Mouse (Mus musculus) megakaryocyte, adult 5-6 weeks (primary cell): ENCODE measurements at regions not wholly inside any gene's neighbourhood (a gene's known extent, or its start where the extent isn't known, plus 50 kb on each side); places are given as distances from the start of the nearest gene placed in this dataset.
"Not testable (repeated sequence)": the region's sequence is repeated elsewhere in the genome, so short reads cannot be mapped to it uniquely, and the experiment has no call there.

ENCODE experiments used
- ATAC-seq: 2 replicates; pipeline ENCODE4 v1.8.0; 2016; ENCODE audit warnings: mild to moderate bottlenecking, inconsistent platforms; ENCODE audit not compliant: poor library complexity, severe bottlenecking

DNA sequence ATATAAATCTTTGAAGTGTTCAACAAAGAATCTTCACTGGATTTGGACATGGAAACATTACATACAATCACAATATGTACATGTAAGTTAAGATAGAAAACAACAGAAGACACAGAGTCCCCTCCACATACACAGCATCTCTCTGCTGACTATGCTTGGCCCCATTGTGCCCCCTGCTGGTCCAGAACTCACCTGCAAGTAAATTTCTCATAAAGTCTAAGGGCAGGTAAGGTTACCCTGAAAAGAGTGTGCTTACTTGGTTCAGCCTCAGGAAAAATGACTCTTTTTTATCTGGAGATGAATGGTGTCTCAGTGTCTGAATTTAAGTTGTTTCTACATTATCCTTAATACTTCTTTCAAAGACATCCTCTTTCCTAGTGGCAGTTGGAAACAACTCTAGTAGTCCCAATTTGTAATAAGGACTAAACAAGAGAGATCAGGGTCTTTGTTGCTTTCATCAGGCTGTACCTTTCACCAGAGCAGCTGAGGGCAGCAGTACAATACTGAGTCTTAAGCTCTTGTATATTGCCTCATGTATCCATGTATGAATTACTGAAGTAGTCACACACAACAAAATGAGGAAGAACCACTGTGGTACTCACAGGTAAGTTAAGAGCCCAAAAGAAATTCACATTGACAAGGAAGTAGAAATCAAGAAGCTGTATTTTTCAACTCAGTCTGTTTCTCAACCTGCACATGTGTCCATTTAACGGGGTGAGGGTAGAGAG lies 538.7 kb upstream of the Zfp386 start:
- ATAC-seq: peak; percentile 81

- ATAC-seq: peak; percentile 78
Measured at GRCm38 (mm10) chr12:115518778-115519541, 528.6 kb upstream of the Zfp386 start.

GRCm38 (mm10) chr12:115527065-115527464 lies 520.5 kb upstream of the Zfp386 start:
- peak; percentile 83 for ATAC-seq

- peak; percentile 97 for ATAC-seq
Measured at GRCm38 (mm10) chr12:115542482-115542881, 505.0 kb upstream of the Zfp386 start.

- ATAC-seq: peak; percentile 51
Measured at GRCm38 (mm10) chr12:115566878-115567277, 480.6 kb upstream of the Zfp386 start.

DNA sequence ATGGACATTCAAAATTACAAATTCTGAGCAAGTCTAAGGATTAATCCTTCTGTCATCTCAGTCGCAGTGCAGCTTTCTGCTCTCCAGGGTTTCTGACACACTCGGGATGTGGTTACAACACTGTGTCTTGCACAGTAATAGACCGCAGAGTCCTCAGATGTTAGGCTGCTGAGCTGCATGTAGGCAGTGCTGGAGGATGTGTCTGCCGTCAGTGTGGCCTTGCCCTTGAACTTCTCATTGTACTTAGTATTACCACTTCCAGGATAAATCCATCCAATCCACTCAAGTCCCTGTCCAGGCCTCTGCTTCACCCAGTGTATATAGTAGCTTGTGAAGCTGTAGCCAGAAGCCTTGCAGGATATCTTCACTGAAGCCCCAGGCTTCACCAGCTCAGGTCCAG lies 454.5 kb upstream of the Zfp386 start:
- peak; percentile 57 for ATAC-seq

- peak; percentile 54 for ATAC-seq
Measured at GRCm38 (mm10) chr12:115603763-115604162, 443.8 kb upstream of the Zfp386 start.

GRCm38 (mm10) chr12:115604951-115605350 lies 442.6 kb upstream of the Zfp386 start:
- ATAC-seq: peak; percentile 92

GRCm38 (mm10) chr12:115622564-115623233 lies 424.8 kb upstream of the Zfp386 start:
- ATAC-seq: peak; percentile 83

DNA sequence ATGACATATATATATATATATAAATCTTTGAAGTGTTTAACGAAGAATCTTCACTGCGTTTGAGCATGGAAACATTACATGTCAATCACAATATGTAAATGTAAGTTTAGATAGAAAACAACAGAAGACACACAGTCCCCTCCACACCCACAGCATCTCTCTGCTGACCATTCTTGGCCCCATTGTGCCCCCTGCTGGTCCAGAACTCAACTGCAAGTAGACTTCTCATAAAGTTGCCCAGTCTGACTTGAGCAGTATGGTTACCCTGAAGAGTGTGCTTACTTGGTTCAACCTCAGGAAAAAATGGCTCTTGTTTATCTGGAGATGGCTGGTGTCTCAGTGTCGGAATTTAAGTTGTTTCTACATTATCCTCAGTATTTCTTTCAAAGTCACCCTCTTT lies 423.3 kb upstream of the Zfp386 start:
- peak; percentile 77 for ATAC-seq

GRCm38 (mm10) chr12:115647599-115647998 lies 399.9 kb upstream of the Zfp386 start:
- peak; percentile 92 for ATAC-seq

DNA sequence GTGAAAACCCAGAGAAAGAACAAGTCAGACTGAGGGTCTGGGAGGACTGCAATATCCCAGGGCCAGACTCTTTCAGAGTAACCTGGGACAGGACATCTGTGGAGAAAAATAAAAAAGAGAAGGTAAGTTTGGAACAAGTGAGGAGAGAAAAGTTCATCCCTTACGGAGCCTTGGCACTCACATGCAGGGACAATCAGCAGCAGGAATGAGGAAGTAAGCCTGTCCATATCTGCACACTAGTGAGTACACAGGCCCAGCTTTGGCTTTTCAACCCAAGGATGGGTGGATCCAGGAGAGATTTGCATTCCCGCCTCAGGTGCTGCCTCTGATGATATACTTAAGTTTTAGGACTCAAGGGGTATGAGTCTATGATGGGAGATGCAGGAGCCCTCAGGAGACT lies 399.4 kb upstream of the Zfp386 start:
- peak; percentile 85 for ATAC-seq

GRCm38 (mm10) chr12:115655781-115656180 lies 391.7 kb upstream of the Zfp386 start:
- no peak for ATAC-seq

- peak; percentile 77 for ATAC-seq
Measured at GRCm38 (mm10) chr12:115664081-115664480, 383.4 kb upstream of the Zfp386 start.

GRCm38 (mm10) chr12:115671683-115672082 lies 375.8 kb upstream of the Zfp386 start:
- ATAC-seq: not testable (repeated sequence)

GRCm38 (mm10) chr12:115691801-115692200 lies 355.7 kb upstream of the Zfp386 start:
- ATAC-seq: peak; percentile 56

GRCm38 (mm10) chr12:115709813-115710212 lies 337.7 kb upstream of the Zfp386 start:
- peak; percentile 87 for ATAC-seq

GRCm38 (mm10) chr12:115742039-115742438 lies 305.5 kb upstream of the Zfp386 start:
- ATAC-seq: peak; percentile 57

DNA sequence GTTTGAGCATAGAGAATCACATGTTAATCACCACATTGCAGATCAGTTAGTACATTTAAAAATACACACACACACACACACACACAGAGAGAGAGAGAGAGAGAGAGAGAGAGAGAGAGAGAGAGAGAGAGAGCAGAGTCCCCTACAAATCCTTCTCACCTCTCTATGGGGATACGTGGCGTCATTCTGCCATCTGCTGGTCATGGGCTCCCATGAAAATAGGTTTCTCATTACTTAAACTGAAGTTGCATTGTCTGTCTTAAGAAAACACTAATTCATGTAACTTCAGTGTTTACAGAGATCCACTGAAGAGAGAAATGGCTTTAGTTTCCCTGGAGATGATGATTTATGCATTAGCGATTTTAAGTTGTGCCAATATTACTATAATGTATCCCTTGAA lies 297.9 kb upstream of the Zfp386 start:
- peak; percentile 94 for ATAC-seq

GRCm38 (mm10) chr12:115753135-115753534 lies 294.4 kb upstream of the Zfp386 start:
- not testable (repeated sequence) for ATAC-seq

- peak; percentile 60 for ATAC-seq
Measured at GRCm38 (mm10) chr12:115757526-115757925, 290.0 kb upstream of the Zfp386 start.
